Mouse (Mus musculus): Measurements from ENCODE around the gene Fkrp. TPM values are rescaled to one million over a fixed set of nuclear protein-coding genes. Genes with fewer than 3 reads are reported as not detected.

Fkrp gene
- polyA plus RNA-seq, 1 experiment, result 31.0 TPM

- Histone ChIP-seq H3K4me1 (ENCODE audit: control insufficient read depth, insufficient read depth, low read length) (no peaks in the 10 kb centered on the region), H3K4me3 (ENCODE audit: insufficient read depth, low read depth, low read length) (no peak overlapping the region), H3K36me3 (ENCODE audit: control insufficient read depth, insufficient read depth, low read length) (no peaks in the 10 kb centered on the region), H3K27ac (ENCODE audit: insufficient read depth, low read depth, low read length) (no peak overlapping the region), H3K27me3 (replicated peaks; ENCODE audit: control insufficient read depth, insufficient read depth, low read length) (no peaks in the 10 kb centered on the region)
- WGBS, result 85% methylated on average over 19 of the region's 19 CpGs
- no peak for TF ChIP-seq POLR2A (IDR thresholded peaks at IDR 0.05; ENCODE audit: low read depth, low read length)
- no peak for TF ChIP-seq CTCF (conservative IDR thresholded peaks at IDR 0.05; ENCODE audit: insufficient read depth, insufficient read length, low read depth, low read length)
- no peak for DNase-seq
These were observed 23.4 kb downstream of the Fkrp start for GRCm38 (mm10) chr7:16793010-16793725.

GRCm38 (mm10) chr7:16792316-16792715, 24.2 kb downstream of the Fkrp start:
- no peaks in the 10 kb centered on the region for H3K27me3 ChIP-seq (replicated peaks; ENCODE audit: control insufficient read depth, insufficient read depth, low read length)
- DNase-seq, result no peak
- no peak overlapping the region for H3K27ac ChIP-seq (ENCODE audit: insufficient read depth, low read depth, low read length)
- no peak for TF ChIP-seq CTCF (conservative IDR thresholded peaks at IDR 0.05; ENCODE audit: insufficient read depth, insufficient read length, low read depth, low read length)
- TF ChIP-seq POLR2A (IDR thresholded peaks at IDR 0.05; ENCODE audit: low read depth, low read length), result no peak
- no peak overlapping the region for H3K4me3 ChIP-seq (ENCODE audit: insufficient read depth, low read depth, low read length)
- no peaks in the 10 kb centered on the region for H3K36me3 ChIP-seq (ENCODE audit: control insufficient read depth, insufficient read depth, low read length)
- H3K4me1 ChIP-seq (ENCODE audit: control insufficient read depth, insufficient read depth, low read length), result no peaks in the 10 kb centered on the region
- WGBS, result 70% methylated on average over 5 of the region's 5 CpGs

- Histone ChIP-seq H3K36me3 (ENCODE audit: control insufficient read depth, insufficient read depth, low read length) (no peaks in the 10 kb centered on the region), H3K27me3 (replicated peaks; ENCODE audit: control insufficient read depth, insufficient read depth, low read length) (no peaks in the 10 kb centered on the region), H3K27ac (ENCODE audit: insufficient read depth, low read depth, low read length) (no peak overlapping the region), H3K4me1 (ENCODE audit: control insufficient read depth, insufficient read depth, low read length) (peaks cover 10% of the 10 kb centered on the region; the same call in 1 of the 2 replicates), H3K4me3 (ENCODE audit: insufficient read depth, low read depth, low read length) (no peak overlapping the region)
- TF ChIP-seq CTCF (conservative IDR thresholded peaks at IDR 0.05; ENCODE audit: insufficient read depth, insufficient read length, low read depth, low read length), result no peak
- no peak for TF ChIP-seq POLR2A (IDR thresholded peaks at IDR 0.05; ENCODE audit: low read depth, low read length)
- 76% methylated on average over 8 of the region's 8 CpGs for WGBS
- no peak for DNase-seq
These were observed 30.9 kb downstream of the Fkrp start for GRCm38 (mm10) chr7:16785541-16786083.

GRCm38 (mm10) chr7:16784498-16784976, 32.0 kb downstream of the Fkrp start:
- Histone ChIP-seq H3K27ac (ENCODE audit: insufficient read depth, low read depth, low read length) (peak overlapping the region; percentile 96), H3K4me3 (ENCODE audit: insufficient read depth, low read depth, low read length) (peak overlapping the region; percentile 76), H3K4me1 (ENCODE audit: control insufficient read depth, insufficient read depth, low read length) (peaks cover 10% of the 10 kb centered on the region; the same call in 1 of the 2 replicates), H3K36me3 (ENCODE audit: control insufficient read depth, insufficient read depth, low read length) (no peaks in the 10 kb centered on the region), H3K27me3 (replicated peaks; ENCODE audit: control insufficient read depth, insufficient read depth, low read length) (no peaks in the 10 kb centered on the region)
- TF ChIP-seq POLR2A (IDR thresholded peaks at IDR 0.05; ENCODE audit: low read depth, low read length), result no peak
- TF ChIP-seq CTCF (conservative IDR thresholded peaks at IDR 0.05; ENCODE audit: insufficient read depth, insufficient read length, low read depth, low read length), result no peak
- DNase-seq, result peak; percentile 79
- 40% methylated on average over 10 of the region's 10 CpGs for WGBS

DNA sequence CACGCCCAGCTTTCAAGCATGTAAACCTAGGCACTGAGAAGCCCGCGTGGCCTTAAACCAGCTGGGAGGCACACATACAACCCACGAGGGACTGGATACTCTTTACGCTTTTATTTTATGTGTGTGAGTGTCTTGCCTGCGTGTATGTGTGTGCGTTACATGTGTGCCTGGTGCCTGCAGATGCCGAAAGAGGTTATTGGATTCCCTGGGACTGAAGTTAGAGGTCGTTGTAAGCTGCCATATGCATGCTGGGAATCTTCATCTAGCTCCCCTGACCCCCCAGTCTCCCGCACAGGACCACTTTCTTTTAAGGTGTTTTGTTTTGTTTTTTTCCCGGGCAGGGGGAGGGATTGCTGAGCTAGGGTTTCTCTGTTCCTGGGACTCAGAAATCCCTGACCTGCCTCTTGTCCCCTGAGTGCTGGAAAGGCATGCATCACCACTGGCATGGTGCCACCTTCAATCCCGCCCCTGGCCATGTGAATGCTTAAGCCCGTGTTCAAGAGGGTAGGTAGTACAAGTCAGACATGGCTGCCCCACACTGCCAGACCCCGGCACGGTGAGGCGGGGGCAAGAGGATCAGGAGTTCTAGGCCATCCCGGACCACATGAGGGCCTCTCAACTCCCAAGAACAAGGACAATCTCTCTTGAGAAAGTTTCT, 32.6 kb downstream of the Fkrp start:
- Histone ChIP-seq H3K4me3 (ENCODE audit: insufficient read depth, low read depth, low read length) (peak overlapping the region; percentile 76), H3K36me3 (ENCODE audit: control insufficient read depth, insufficient read depth, low read length) (no peaks in the 10 kb centered on the region), H3K27ac (ENCODE audit: insufficient read depth, low read depth, low read length) (peak overlapping the region; percentile 96), H3K4me1 (ENCODE audit: control insufficient read depth, insufficient read depth, low read length) (peaks cover 10% of the 10 kb centered on the region; the same call in 1 of the 2 replicates), H3K27me3 (replicated peaks; ENCODE audit: control insufficient read depth, insufficient read depth, low read length) (no peaks in the 10 kb centered on the region)
- TF ChIP-seq POLR2A (IDR thresholded peaks at IDR 0.05; ENCODE audit: low read depth, low read length) (no peak), CTCF (conservative IDR thresholded peaks at IDR 0.05; ENCODE audit: insufficient read depth, insufficient read length, low read depth, low read length) (no peak)
- peak; percentile 90 for DNase-seq
- 39% methylated on average over 17 of the region's 17 CpGs for WGBS

DNA sequence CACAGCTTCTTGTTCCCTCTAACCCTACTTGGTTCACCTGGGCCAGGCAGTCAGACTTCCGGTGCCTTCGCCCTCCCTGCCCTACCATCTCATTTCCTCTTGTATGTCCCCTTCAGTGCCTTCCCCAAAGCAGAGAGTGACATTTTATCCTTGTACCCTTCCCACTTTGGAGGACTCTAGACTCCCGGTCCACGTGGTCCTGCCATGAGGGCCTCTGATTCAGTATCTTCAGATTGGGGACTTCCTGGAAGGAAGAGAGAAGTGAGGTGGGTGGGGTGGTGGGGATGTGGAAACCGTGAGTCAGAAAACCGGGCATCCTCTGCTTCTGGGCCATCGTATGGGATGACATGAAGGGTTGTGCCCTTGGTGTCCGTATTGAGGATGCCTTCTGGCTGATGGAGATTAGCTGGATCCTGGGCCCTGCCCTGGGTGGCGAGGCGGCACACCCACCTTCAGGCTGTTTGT, 33.3 kb downstream of the Fkrp start:
- H3K4me1 ChIP-seq (ENCODE audit: control insufficient read depth, insufficient read depth, low read length), result peaks cover 10% of the 10 kb centered on the region; the same call in 1 of the 2 replicates
- peak overlapping the region; percentile 96 for H3K27ac ChIP-seq (ENCODE audit: insufficient read depth, low read depth, low read length)
- H3K27me3 ChIP-seq (replicated peaks; ENCODE audit: control insufficient read depth, insufficient read depth, low read length), result no peaks in the 10 kb centered on the region
- WGBS, result 47% methylated on average over 10 of the region's 10 CpGs
- TF ChIP-seq POLR2A (IDR thresholded peaks at IDR 0.05; ENCODE audit: low read depth, low read length) (no peak), CTCF (conservative IDR thresholded peaks at IDR 0.05; ENCODE audit: insufficient read depth, insufficient read length, low read depth, low read length) (no peak)
- peak; percentile 15 for DNase-seq
- no peaks in the 10 kb centered on the region for H3K36me3 ChIP-seq (ENCODE audit: control insufficient read depth, insufficient read depth, low read length)
- H3K4me3 ChIP-seq (ENCODE audit: insufficient read depth, low read depth, low read length), result peak overlapping the region; percentile 76
